Mouse (Mus musculus) urinary bladder, adult 18-20 months (tissue): ENCODE measurements around the gene Twnk.

Experiments used
- DNase-seq, 2 experiments: peaks; one replicate each; pipeline ENCODE4 v3.0.0; 2022; ENCODE audit warnings: low spot score in 2 of 2, mixed read lengths in 2 of 2

Gene Twnk

DNA sequence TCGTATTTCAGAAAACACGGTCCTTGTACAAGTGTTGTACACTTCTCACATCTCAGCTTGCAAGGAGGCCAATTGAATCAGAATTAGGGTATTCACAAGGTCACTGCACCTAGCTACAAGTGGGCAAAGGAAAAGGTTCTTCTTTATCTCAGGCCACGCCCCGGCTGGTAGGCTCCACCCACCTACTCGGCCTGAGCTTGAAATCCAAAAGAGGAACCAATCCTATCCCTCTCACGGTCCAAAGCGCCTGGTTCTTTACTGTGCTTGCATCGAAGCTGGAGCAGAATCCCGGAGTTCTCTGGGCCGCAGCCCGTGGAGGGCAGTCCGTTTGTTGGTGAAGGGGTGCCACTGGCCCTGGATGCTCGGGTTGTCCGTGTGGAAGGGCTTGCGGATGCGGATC is at the start of gene Twnk:
Twnk (plus strand) TSS at position 220 of the 400 bp plus-strand sequence.
- DNase-seq = peak in 1 of 2 experiments; percentile 51

GRCm38 (mm10) chr19:44959633-44960032 is 45.8 kb upstream of the Twnk start:
- DNase-seq = no peak

DNA sequence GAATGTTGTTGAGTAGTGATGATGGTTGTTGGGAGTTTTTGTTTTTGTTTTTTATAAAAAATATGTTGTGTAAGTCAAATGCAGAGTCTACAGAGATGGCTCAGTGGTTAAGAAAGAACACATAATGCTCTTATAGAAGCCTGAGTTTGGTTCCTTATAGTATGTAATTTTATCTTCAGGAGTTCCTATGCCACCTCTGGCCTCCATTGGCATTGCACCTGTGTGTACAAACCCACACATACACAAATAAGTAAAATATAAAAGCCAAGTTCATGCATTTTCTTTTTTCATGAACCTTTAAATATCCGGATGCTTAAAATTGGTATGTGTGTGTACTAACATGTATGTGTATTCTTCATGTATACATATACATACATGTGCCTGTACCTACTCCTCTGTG is 39.5 kb upstream of the Twnk start:
- no peak for DNase-seq

DNA sequence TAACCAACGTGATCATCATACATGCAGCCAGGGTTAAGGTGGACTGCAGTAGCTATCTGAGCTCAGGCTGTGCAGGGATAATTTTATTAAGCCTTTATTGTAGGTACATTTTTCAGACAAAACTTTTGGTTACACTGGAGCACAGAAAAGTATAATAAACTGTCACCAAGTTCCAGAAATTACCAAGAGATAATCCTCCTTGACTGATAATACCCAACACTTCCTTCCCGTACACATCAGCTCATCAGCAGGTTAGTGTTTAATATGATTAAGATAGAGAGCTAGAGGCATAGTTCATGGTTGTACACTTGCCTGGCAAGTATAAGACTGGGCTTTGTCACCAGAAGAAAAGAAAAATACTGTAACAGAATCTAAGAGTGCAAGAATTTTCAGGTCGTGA is 37.1 kb upstream of the Twnk start:
- no peak for DNase-seq

DNA sequence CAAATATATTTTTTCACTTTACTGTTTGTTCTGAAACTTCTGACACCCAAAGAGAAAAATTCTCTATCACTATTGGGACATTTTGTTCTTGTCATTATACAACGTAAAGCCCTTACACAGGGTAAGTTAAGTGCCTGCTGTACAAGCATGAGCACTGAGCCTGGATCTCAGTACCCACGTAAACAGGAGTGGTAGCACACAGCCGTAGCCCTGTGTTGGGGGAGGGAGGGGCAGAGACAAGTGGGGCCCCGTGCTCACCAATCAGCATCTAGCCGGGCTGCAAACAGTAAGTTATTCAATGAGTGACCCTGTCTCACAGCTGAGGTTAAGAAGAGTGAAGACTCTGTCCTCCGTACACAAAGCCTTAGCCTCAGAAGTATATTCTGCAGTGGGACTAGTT is 28.8 kb upstream of the Twnk start:
- no peak for DNase-seq

- no peak for DNase-seq
These were observed 28.3 kb upstream of the Twnk start for GRCm38 (mm10) chr19:44977148-44977547.

DNA sequence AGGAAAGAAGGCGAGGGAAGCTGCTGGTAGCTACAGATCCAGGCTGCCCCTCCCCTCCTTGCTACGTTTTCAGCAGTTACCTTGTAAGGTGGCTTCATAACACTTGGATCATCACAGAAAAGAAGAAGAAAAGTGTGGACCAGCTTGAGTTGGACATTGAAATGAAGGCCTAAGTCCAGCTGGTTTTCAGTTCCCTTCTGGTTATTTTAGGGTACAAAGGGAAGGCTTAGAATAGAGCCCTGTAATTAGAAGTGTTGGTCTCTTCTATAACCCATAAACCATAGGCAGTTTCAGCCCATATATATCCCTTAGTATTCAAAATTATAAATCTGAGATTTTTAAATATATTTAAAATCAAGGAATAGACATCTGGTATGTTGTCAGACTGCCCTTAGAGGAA is 24.7 kb upstream of the Twnk start:
- no peak for DNase-seq

- no peak for DNase-seq
These were observed 22.9 kb upstream of the Twnk start for GRCm38 (mm10) chr19:44982477-44983115.

GRCm38 (mm10) chr19:44983366-44983765 is 22.1 kb upstream of the Twnk start:
- DNase-seq = no peak

GRCm38 (mm10) chr19:44984420-44984819 is 21.0 kb upstream of the Twnk start:
- DNase-seq = no peak

DNA sequence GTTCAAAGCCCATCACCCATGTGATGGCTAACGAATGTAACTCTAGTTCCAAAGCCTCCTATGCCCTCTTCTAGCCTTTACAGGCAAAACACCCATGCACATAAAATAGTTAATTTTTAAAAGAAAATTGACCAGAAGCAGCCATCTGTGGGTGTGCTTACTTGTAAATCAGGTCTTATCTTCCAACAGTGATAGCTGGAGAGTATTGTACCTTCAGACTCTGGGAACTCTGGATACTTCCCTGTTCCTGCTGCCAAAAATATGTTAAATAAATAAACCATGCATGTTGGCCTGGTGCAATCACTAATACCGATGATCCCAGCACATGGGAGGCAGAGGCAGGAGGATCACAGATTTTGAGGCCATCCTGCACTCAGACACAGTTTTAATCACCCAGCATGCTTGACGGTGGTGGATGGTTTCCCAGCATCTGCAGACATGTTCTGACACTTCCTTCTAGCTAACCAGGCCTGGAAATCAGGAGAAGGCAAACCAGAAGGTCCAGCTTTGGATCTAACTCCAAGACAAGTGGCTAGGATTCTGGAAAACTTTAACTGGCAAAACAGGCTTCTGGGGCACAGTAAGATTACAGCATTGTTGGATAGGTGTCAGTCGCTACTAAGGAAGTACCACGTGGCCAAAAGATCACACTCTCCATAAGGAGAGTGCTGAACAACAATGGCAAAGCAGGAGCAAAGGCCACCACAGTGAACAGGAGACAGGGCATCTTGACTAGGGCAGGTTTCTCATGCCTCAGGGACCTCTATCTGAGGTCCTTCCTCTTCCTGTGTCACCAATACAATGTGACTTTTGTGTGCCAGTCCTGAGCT is 20.1 kb upstream of the Twnk start:
- no peak for DNase-seq

GRCm38 (mm10) chr19:44987004-44987403 is 18.5 kb upstream of the Twnk start:
- DNase-seq = peak; percentile 30 to 46

DNA sequence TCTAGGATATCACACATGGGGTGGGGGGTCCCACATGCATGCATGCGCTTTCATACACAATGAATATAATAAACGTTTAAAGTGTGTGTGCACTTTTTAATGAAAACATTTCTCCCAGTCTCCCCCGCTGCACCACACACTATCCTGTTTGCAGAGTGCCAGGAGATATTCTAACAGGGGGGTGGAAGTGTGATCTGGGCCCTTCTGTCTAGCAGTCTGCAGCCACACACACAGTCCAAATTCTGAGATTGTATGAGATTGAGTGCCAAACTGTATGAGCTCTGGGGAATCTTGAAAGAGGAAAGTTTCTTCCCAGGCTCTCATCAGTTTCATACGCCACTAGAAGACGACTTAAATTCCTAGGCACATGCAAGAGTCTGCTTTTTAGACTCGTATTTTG is 17.6 kb upstream of the Twnk start:
- DNase-seq = no peak

DNA sequence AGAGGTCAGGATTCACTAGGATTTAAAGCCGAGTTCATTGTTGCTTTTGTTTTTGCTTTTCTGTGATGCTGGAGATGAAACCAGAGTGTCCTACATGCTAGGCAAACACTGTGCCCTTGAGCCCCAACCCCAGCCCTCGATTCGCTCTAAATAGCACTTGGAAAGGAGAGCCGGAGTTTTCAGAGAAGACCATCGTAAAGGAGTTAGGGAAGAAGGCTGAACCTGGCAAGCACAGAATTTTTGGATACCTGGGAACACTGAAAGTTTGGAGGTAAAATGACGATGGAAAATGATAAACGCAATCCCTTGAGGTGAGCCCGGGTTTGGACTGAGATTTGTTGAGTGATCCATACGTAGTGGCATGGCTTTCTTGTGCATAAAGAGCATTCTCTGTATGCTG is 17.1 kb upstream of the Twnk start:
- DNase-seq = no peak

DNA sequence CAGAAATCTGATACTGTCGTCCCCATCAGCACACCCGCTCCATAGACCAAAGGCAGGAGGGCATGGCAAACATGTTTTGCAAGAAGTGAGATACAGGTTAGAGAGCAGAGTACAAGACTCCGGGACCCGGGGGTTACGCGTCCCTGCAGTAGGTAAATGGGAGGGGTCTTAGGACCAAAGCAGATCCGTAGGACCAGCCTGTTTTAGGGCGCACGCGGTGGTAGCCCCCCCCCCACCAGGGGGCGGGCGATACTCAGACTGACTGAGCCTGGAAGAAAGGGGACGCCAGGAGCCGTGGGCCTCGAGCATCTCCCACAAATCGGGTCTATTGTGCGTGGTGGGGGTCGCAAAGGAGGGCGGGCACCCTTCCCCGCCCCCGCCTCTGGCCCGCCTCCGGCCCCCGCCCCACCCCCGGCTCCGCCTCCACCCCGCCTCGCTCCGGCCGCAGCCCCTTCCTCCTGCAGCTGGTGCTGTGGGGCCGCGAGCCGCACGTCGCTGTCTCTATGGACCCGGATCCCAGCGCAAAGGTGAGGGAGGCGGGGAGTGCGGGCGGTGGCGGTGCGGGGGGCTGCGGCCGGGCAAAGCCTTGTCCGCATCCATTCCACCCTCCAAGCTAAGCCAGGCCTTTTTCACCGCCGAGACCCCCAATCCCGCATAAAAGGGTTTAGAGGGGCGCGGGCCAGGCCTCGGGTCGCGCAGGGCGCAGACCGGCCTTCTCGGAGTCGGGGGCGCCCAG is 16.5 kb upstream of the Twnk start, which contains the start of gene Sema4g:
Sema4g (plus strand) TSS at position 271 of the 736 bp plus-strand sequence.
- DNase-seq = peak in 1 of 2 experiments; percentile 42

DNA sequence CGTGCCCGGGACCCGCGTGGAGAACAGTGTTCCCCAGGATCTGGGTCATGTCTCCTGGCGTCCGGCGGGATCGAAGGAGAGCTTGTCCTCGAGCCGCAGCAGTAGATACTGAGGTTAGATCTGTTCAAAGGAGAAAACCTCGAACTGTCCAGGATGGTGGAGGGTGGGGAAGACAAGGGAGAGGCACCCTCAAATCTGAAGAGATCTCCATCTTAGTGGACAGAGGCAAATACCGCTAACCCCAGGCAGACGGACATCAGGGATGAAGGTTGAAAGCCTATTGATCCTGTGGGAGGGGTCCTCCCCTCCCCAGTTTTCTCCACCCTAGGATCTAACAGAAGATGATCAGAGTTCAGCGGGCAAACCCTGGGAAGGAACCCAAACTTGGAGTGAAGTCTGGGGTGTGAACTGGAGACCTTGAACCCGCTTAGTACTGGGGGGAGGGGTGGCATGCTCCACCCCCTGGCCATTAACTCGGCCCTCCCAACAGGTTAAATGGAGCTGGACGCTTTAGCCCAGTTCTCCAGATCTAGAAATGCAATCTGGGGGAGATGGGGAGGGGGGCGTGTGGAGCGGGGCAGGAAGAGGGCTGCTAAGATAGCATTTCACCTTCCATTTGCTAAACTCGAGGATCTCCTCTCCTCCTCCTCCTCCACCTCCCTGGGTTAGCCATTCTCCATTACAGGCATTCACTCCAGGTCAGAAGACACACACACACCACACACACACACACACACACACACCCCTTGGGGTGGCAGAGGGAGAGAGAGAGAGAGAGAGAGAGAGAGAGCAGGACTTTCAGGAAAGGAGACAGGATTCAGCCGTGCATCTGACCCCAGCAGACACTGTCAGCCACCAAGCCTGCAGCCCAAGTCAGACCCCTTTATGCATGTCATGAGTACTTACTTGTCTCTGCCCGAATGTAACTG is 15.6 kb upstream of the Twnk start:
- peak in 1 of 2 experiments; percentile 37 for DNase-seq

DNA sequence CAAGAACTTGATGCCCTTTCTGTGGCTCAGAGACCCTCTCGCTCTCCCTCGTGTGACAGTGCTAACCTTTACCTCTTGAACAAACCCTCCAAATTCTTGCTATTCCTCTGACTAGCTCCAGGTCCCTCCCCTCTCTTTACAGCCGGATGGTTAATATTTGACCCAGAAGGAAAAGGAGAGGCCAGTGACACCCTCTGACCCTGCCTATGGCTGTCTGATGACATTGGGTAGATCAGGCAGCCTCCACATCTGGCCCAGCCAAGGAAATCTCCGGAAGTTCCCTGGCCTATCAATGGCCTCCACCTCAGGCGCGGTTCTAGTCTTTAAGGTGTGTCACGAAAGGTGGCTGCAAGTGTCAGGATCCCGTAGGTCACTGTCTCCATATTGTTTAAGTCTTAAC is 14.4 kb upstream of the Twnk start:
- no peak for DNase-seq

- DNase-seq = no peak
These were observed 13.2 kb upstream of the Twnk start for GRCm38 (mm10) chr19:44992246-44992645.

DNA sequence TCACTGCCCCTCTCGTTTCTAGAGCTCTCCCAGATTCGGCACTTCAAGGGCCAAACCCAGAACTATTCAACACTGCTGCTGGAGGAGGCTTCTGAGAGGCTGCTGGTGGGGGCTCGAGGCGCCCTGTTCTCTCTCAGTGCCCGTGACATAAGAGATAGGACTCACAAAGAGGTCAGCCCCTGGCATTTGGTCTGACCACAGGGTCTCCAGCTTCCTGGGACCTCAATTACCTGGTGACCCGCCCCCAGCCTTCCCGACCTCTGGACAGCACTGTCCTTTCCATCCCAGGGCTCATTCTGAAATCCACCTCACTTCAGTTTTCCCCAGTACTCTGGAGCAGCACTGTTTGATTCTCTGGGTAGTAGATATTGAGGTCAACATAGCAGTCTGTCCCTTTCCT is 12.8 kb upstream of the Twnk start:
- no peak for DNase-seq

GRCm38 (mm10) chr19:44997786-44998185 is 7.7 kb upstream of the Twnk start:
- no peak for DNase-seq

DNA sequence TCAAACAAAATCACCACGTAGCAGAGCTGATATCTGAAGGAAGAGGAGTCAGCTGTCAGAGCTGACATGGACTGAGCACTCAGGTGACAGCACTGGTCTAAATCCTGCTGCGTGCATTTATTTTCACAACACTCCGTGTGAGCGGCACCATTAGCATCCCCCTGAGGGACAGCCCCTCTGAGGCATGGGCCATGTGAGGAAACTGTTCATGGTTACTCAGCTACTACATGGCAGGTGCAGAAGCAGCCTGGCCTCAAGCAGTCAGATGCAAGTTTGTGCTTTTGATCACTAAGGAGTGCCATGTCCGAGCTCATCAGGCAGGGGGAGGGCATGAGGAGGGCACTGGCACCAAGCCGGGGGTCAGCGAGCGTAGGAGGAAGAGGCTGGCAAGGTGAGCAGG is 5.8 kb upstream of the Twnk start:
- no peak for DNase-seq
